Mouse (Mus musculus) embryonic facial prominence, embryonic 14.5 days (tissue): ENCODE data around the gene Gm20388. TPM values are rescaled to one million over a fixed set of nuclear protein-coding genes. Genes with fewer than 3 reads are reported as not detected.
A peak's percentile ranks its signal among the peaks of the same experiment; 100 is the strongest.

Experiments used
- ATAC-seq: fragments of 200-750 bp; cut with Nextera tagmentation; 2 replicates; pipeline ENCODE4 v1.8.0; 2017; ENCODE audit warnings: low read depth, moderate number of reproducible peaks, moderate TSS enrichment
- DNase-seq: peaks from one replicate; pipeline ENCODE4 v3.0.0-alpha.2; 2015; ENCODE audit warnings: low spot score
- H3K27ac ChIP-seq: fragments of 300-500 bp; sonication (generic); replicated peaks from 2 replicates; pipeline ENCODE4 v1.5.1; 2014; ENCODE audit warnings: low read depth, mild to moderate bottlenecking, low read length, moderate library complexity
- H3K27me3 ChIP-seq: fragments of 300-500 bp; sonication (generic); replicated peaks from 2 replicates; pipeline ENCODE4 v1.6.1; 2014; ENCODE audit warnings: low read length; ENCODE audit not compliant: control insufficient read depth, insufficient read depth
- H3K36me3 ChIP-seq: fragments of 300-500 bp; sonication (generic); 2 replicates; pipeline ENCODE4 v1.6.1; 2014; ENCODE audit warnings: low read length, mixed read lengths; ENCODE audit not compliant: control insufficient read depth, insufficient read depth
- H3K4me1 ChIP-seq: fragments of 300-500 bp; sonication (generic); 2 replicates; pipeline ENCODE4 v1.6.1; 2014; ENCODE audit warnings: antibody characterized with exemption, low read length; ENCODE audit not compliant: control insufficient read depth, insufficient read depth
- H3K4me2 ChIP-seq: fragments of 300-500 bp; sonication (generic); 2 replicates; pipeline ENCODE4 v1.6.1; 2014; ENCODE audit warnings: low read depth, mild to moderate bottlenecking, low read length, moderate library complexity, mixed read lengths
- H3K4me3 ChIP-seq: fragments of 300-500 bp; sonication (generic); 2 replicates; pipeline ENCODE4 v1.5.1; 2014; ENCODE audit warnings: low read depth, mild to moderate bottlenecking, low read length
- H3K9ac ChIP-seq: fragments of 300-500 bp; sonication (generic); 2 replicates; pipeline ENCODE4 v1.6.1; 2014; ENCODE audit warnings: low read depth, mild to moderate bottlenecking, low read length, moderate library complexity, mixed read lengths
- H3K9me3 ChIP-seq: fragments of 300-500 bp; sonication (generic); 2 replicates; pipeline ENCODE4 v1.6.1; 2016; ENCODE audit warnings: low read length; ENCODE audit not compliant: control insufficient read depth
- WGBS: fragments of 180-500 bp; shearing (Covaris S2); extraction: QIAGEN DNeasy Blood & Tissue Kit; methylation state at CpG from one replicate; pipeline ENCODE4 v1.1.7; 2014; 5-methylcytosine and 5-hydroxymethylcytosine counted together
- polyA plus RNA-seq: library from polyadenylated mRNA; unstranded; fragments of >200 nt; fragmentation: Nextera tagmentation; extraction: Ambion mirVana; gene quantifications from 2 replicates; pipeline ENCODE4 v1.2.1, GENCODE M21; 2014

Gene Gm20388
- polyA plus RNA-seq, 1 experiment from 2014 or later, result not detected

- peak overlapping the region; percentile 92 for H3K27ac ChIP-seq
- DNase-seq (peak; percentile 97), ATAC-seq (peak; percentile 89)
- peak overlapping the region; percentile 36 for H3K4me3 ChIP-seq
- H3K4me1 ChIP-seq, result peaks cover 68% of the 10 kb centered on the region
- no peaks in the 10 kb centered on the region for H3K9me3 ChIP-seq
- no peaks in the 10 kb centered on the region for H3K36me3 ChIP-seq
- peak overlapping the region; percentile 63 for H3K9ac ChIP-seq
- WGBS, result under 1% methylated on average over 37 of the region's 49 CpGs
- no peaks in the 10 kb centered on the region for H3K27me3 ChIP-seq
- peak overlapping the region; percentile 68 for H3K4me2 ChIP-seq
Measured at GRCm38 (mm10) chr8:120276051-120276890, 365.6 kb downstream of the Gm20388 start.

DNA sequence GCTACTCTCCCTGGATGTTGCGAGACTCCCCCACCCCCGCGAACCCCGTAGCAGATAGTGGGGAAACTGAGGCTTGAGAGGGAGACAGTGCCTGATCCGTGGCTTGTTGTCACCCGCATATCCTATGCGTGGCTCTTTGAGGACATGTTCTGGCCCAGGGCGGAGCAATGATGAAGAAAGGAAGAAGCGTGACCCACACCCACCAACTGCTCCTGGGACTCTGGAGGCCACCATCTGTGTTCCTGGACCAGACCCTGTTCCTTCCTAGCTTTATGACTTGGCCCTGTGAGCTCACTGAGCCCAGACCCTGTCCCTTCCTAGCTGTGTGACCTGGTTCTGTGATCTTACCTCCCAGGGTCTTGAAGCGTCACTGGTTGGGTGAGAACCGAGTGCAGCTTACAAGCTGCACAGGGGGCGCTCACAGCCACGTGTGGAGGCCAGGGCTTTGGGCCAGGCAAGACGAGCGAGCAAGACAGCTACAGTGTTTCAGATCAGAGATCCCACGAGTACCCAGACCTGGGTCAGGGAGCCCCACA is 366.3 kb downstream of the Gm20388 start:
- Histone ChIP-seq H3K9ac (peak overlapping the region; percentile 63), H3K4me1 (peaks cover 67% of the 10 kb centered on the region), H3K4me3 (peak overlapping the region; percentile 36), H3K36me3 (no peaks in the 10 kb centered on the region), H3K9me3 (no peaks in the 10 kb centered on the region), H3K27ac (peak overlapping the region; percentile 92), H3K27me3 (no peaks in the 10 kb centered on the region), H3K4me2 (peak overlapping the region; percentile 68)
- 0 out of 2 replicates have a peak, but pooled peaks have one; percentile 0 for ATAC-seq
- 6% methylated on average over 16 of the region's 16 CpGs for WGBS
- peak; percentile 82 for DNase-seq

DNA sequence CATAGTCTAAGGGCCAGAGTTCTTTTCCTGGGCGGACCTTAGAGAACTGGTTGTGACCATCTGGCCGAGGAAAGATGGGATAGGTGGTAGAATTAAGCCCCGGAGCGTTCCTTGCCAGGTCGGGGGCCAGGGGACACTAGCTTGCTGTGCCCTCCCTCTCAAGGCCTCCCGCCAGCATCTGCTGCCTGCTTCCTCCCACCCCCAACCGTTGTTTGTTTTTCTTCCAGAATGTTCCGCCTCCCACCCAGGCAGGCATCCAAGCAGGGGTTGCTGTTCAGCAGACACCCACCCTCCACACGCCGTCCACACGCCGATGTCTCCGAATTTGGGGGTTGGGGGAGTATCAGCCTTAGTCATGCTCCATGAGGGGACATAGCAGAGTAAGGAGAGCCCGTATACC is 367.4 kb downstream of the Gm20388 start:
- no peaks in the 10 kb centered on the region for H3K27me3 ChIP-seq
- peaks cover 75% of the 10 kb centered on the region for H3K4me1 ChIP-seq
- peak overlapping the region; percentile 68; the same call in 1 of the 2 replicates for H3K4me2 ChIP-seq
- peak overlapping the region; percentile 92 for H3K27ac ChIP-seq
- no peak overlapping the region for H3K4me3 ChIP-seq
- DNase-seq (peak; percentile 77), ATAC-seq (no peak)
- WGBS, result 33% methylated on average over 13 of the region's 14 CpGs
- peak overlapping the region; percentile 37; the same call in 1 of the 2 replicates for H3K9ac ChIP-seq
- no peaks in the 10 kb centered on the region for H3K36me3 ChIP-seq
- no peaks in the 10 kb centered on the region for H3K9me3 ChIP-seq

DNA sequence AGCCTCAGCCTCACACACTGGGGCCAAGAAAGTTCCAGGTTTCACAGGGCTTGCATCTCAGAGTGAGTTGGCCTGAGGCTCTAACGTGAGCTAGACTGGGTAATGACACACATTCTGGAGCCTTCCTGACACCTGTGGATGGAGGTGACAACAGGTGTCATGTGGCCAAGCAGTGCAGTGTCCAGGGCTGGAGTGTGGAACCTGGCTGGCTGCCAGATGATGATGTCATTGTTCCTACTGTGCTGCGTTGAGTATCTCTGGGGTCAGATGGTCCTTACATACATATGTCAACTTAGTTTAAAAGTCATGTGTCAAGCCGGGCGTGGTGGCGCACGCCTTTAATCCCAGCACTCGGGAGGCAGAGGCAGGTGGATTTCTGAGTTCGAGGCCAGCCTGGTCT is 368.8 kb downstream of the Gm20388 start:
- no peak overlapping the region for H3K9ac ChIP-seq
- peaks cover 80% of the 10 kb centered on the region for H3K4me1 ChIP-seq
- no peaks in the 10 kb centered on the region for H3K27me3 ChIP-seq
- 74% methylated on average over 7 of the region's 8 CpGs for WGBS
- DNase-seq (no peak), ATAC-seq (no peak)
- H3K36me3 ChIP-seq, result no peaks in the 10 kb centered on the region
- H3K9me3 ChIP-seq, result no peaks in the 10 kb centered on the region
- H3K4me2 ChIP-seq, result no peak overlapping the region
- no peak overlapping the region for H3K27ac ChIP-seq
- H3K4me3 ChIP-seq, result no peak overlapping the region

DNA sequence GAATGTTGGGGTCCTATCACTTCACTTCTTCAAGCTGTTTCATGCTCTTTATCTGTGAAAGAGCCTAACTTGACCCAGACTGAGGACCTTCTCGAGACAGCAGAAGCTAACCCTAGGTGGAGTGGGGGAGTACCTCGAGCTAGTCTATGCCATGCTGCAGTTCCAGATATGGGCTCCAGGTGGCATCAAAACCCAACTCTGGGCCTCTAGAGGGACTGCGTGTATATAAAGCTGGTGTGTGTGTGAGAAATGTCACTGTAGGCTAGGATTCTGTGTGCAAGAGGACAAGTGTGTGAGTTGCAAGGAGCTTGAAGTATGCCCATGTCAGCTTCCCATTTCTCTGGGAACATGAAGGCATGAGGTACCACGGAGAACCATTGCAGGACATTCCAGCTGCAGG is 370.8 kb downstream of the Gm20388 start:
- Histone ChIP-seq H3K4me2 (no peak overlapping the region), H3K9ac (no peak overlapping the region), H3K9me3 (no peaks in the 10 kb centered on the region), H3K27me3 (no peaks in the 10 kb centered on the region), H3K36me3 (no peaks in the 10 kb centered on the region), H3K27ac (no peak overlapping the region), H3K4me1 (peaks cover 80% of the 10 kb centered on the region), H3K4me3 (no peak overlapping the region)
- ATAC-seq (peak; percentile 42; the same call in 1 of the 2 replicates), DNase-seq (peak; percentile 85)
- WGBS, result 16% methylated on average over 4 of the region's 4 CpGs

GRCm38 (mm10) chr8:120282465-120282864 is 371.8 kb downstream of the Gm20388 start:
- WGBS, result 6% methylated on average over 4 of the region's 5 CpGs
- Histone ChIP-seq H3K4me1 (peaks cover 70% of the 10 kb centered on the region), H3K27ac (peak overlapping the region; percentile 68), H3K36me3 (no peaks in the 10 kb centered on the region), H3K4me3 (no peak overlapping the region), H3K27me3 (no peaks in the 10 kb centered on the region), H3K9me3 (no peaks in the 10 kb centered on the region), H3K4me2 (0 out of 2 replicates have a peak overlapping the region, but pooled peaks have one; percentile 10), H3K9ac (0 out of 2 replicates have a peak overlapping the region, but pooled peaks have one; percentile 31)
- ATAC-seq (peak; percentile 5; the same call in 1 of the 2 replicates), DNase-seq (peak; percentile 65)

GRCm38 (mm10) chr8:120284265-120284664 is 373.6 kb downstream of the Gm20388 start:
- no peaks in the 10 kb centered on the region for H3K36me3 ChIP-seq
- 0 out of 2 replicates have a peak overlapping the region, but pooled peaks have one; percentile 31 for H3K9ac ChIP-seq
- H3K27ac ChIP-seq, result peak overlapping the region; percentile 45
- DNase-seq, result peak; percentile 71
- WGBS, result 18% methylated on average over 9 of the region's 9 CpGs
- 0 out of 2 replicates have a peak overlapping the region, but pooled peaks have one; percentile 10 for H3K4me2 ChIP-seq
- no peak for ATAC-seq
- no peaks in the 10 kb centered on the region for H3K9me3 ChIP-seq
- no peaks in the 10 kb centered on the region for H3K27me3 ChIP-seq
- H3K4me3 ChIP-seq, result no peak overlapping the region
- peaks cover 70% of the 10 kb centered on the region for H3K4me1 ChIP-seq

DNA sequence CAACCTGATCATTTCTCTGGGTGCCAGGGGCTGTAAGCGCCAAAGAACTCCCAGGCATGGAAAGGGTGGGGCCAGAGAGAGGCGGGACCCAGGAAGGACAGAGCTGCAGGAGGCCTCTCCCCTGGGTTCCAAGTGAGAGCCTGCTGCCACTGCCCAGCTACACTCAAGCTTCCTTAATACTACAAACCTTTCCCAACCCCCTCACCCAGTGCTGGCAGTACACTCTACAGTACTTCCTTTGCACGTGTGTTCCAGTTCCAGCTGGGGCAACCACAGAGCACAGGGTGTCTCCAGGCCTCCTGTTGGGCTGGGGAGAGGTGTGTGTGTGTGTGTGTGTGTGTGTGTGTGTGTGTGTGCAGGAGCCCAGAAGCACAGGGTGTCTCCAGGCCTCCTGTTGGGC is 374.4 kb downstream of the Gm20388 start:
- Histone ChIP-seq H3K9ac (peak overlapping the region; percentile 0; the same call in 1 of the 2 replicates), H3K27me3 (no peaks in the 10 kb centered on the region), H3K27ac (peak overlapping the region; percentile 45), H3K4me2 (no peak overlapping the region), H3K9me3 (no peaks in the 10 kb centered on the region), H3K36me3 (no peaks in the 10 kb centered on the region), H3K4me3 (no peak overlapping the region), H3K4me1 (peaks cover 76% of the 10 kb centered on the region)
- ATAC-seq (peak; percentile 33), DNase-seq (peak; percentile 79)
- WGBS, result 20% methylated on average over 3 of the region's 3 CpGs
